Comparison of ENCODE assay signal across 13 mouse cellular contexts in the genomic region with DNA sequence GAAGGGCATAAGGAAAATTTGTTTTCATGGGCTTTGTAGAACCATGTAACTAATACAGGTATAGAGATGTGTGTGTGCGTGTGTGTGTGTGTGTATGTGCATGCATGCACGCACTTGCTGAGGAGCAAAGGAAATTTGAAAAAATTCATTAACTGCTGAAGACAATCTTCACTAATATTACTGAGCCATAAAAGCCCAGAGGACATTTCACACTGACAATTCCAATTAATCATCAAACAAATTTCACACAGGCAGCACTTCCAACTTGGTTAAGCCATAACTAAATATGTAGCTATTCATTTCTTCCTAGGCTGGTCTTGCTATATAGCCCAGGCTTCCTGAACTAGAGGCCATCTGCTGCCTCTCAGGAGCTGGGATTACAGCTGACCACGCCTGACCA.
"Had no signal": no experiment of that assay in that cellular context is flagged by ENCODE, and none has a peak within 500 bp of the region (broad histone marks: within the 10 kb centered on the region; RNA-seq: fewer than 3 reads in every experiment).

No protein-coding gene starts in this region.

- H3K4me2 ChIP-seq: liver, embryonic 13.5 days; midbrain, embryonic 11.5 days; neural tube, embryonic 12.5 days; neural tube, embryonic 15.5 days had no signal

- H3K9ac ChIP-seq: liver, embryonic 13.5 days; neural tube, embryonic 12.5 days; neural tube, embryonic 15.5 days had no signal

- H3K4me3 ChIP-seq: left cerebral cortex, adult 2 months; liver, embryonic 13.5 days; neural tube, embryonic 12.5 days; neural tube, embryonic 15.5 days had no signal

- H3K27ac ChIP-seq: kidney, postnatal 0 days; left cerebral cortex, adult 2 months; liver, embryonic 13.5 days; neural tube, embryonic 12.5 days; neural tube, embryonic 15.5 days had no signal

- H3K27me3 ChIP-seq: liver, embryonic 13.5 days; neural tube, embryonic 12.5 days; neural tube, embryonic 15.5 days had no signal

- ATAC-seq: intestine, postnatal 0 days had no signal

- H3K36me3 ChIP-seq: liver, embryonic 13.5 days; neural tube, embryonic 12.5 days; neural tube, embryonic 15.5 days had no signal

- H3K9me3 ChIP-seq: liver, embryonic 13.5 days; neural tube, embryonic 12.5 days; neural tube, embryonic 15.5 days had no signal

- DNase-seq: layer of hippocampus, postnatal 36 days; liver, embryonic 13.5 days; lung, adult 2 months; lung, postnatal 14 days; lung, postnatal 4 days; thymus, adult 18-20 months; thymus, postnatal 36 days had no signal

- H3K4me1 ChIP-seq: liver, embryonic 13.5 days; neural tube, embryonic 12.5 days had no signal
